Mouse (Mus musculus) neural tube, embryonic 11.5 days (tissue): ENCODE results near the gene Mfap1b. TPM values are rescaled to one million over a fixed set of nuclear protein-coding genes. Genes with fewer than 3 reads are reported as not detected.
A peak's percentile ranks its signal among the peaks of the same experiment; 100 is the strongest.

Experiments
- ATAC-seq: fragments of 200-750 bp; cut with Nextera tagmentation; 2 replicates; pipeline ENCODE4 v1.8.0; 2017; ENCODE audit warnings: moderate number of reproducible peaks, mild to moderate bottlenecking, moderate TSS enrichment, moderate library complexity; ENCODE audit not compliant: insufficient read depth, low FRiP score, low TSS enrichment
- DNase-seq: peaks from one replicate; pipeline ENCODE4 v3.0.0-alpha.2; 2015; ENCODE audit warnings: low spot score
- H3K27ac ChIP-seq: fragments of 300-500 bp; sonication (generic); 2 replicates; pipeline ENCODE4 v1.5.1; 2014; ENCODE audit warnings: low read depth, mild to moderate bottlenecking, low read length
- H3K27me3 ChIP-seq: fragments of 300-500 bp; sonication (generic); 2 replicates; pipeline ENCODE4 v1.6.1; 2014; ENCODE audit warnings: mild to moderate bottlenecking, low read length, mixed read lengths; ENCODE audit not compliant: control insufficient read depth, insufficient read depth
- H3K36me3 ChIP-seq: fragments of 300-500 bp; sonication (generic); 2 replicates; pipeline ENCODE4 v1.6.1; 2014; ENCODE audit warnings: mild to moderate bottlenecking, low read length, moderate library complexity, mixed read lengths; ENCODE audit not compliant: control insufficient read depth, insufficient read depth
- H3K4me1 ChIP-seq: fragments of 300-500 bp; sonication (generic); 2 replicates; pipeline ENCODE4 v1.6.1; 2014; ENCODE audit warnings: low read length, mixed read lengths; ENCODE audit not compliant: control insufficient read depth, insufficient read depth
- H3K4me2 ChIP-seq: fragments of 300-500 bp; sonication (generic); 2 replicates; pipeline ENCODE4 v1.6.1; 2014; ENCODE audit warnings: low read depth, mild to moderate bottlenecking, moderate library complexity
- H3K4me3 ChIP-seq: fragments of 300-500 bp; sonication (generic); 2 replicates; pipeline ENCODE4 v1.5.1; 2014; ENCODE audit warnings: low read depth, low read length
- H3K9ac ChIP-seq: fragments of 300-500 bp; sonication (generic); 2 replicates; pipeline ENCODE4 v1.6.1; 2014; ENCODE audit warnings: mild to moderate bottlenecking, low read length
- H3K9me3 ChIP-seq: fragments of 300-500 bp; sonication (generic); 2 replicates; pipeline ENCODE4 v1.6.1; 2016; ENCODE audit warnings: low read length; ENCODE audit not compliant: control insufficient read depth
- WGBS: fragments of 180-500 bp; shearing (Covaris S2); extraction: QIAGEN DNeasy Blood & Tissue Kit; methylation state at CpG from one replicate; pipeline ENCODE4 v1.1.7; 2014; 5-methylcytosine and 5-hydroxymethylcytosine counted together
- polyA plus RNA-seq: library from polyadenylated mRNA; unstranded; fragments of >200 nt; fragmentation: Nextera tagmentation; extraction: Ambion mirVana; gene quantifications from 2 replicates; pipeline ENCODE4 v1.2.1, GENCODE M21; 2014

Gene Mfap1b
- polyA plus RNA-seq, 1 experiment from 2014 or later, result 71.8 TPM

DNA sequence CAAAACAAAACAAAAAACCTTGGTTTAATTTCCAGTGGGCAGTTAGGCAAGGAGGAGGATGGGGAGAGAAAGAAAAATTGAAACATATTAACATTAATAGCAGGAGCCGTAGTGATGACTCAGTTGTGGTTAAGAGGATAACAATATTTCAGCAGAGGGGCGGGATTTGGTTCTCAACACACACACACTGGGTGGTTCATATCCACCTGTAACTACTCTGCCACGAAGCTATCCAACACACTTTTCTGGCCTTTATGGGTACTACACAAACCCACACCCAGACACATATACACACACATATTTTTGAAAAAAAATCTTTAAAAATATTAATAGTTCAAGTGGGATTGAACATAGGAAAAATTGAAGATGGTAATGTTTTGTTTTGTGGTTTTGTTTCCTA lies 26.9 kb downstream of the Mfap1b start:
- no peak overlapping the region for H3K4me3 ChIP-seq
- no peak overlapping the region for H3K27ac ChIP-seq
- H3K36me3 ChIP-seq, result 0 out of 2 replicates have a peak, but pooled peaks cover 3% of the 10 kb centered on the region
- WGBS, result 90% methylated on average over 3 of the region's 3 CpGs
- no peaks in the 10 kb centered on the region for H3K9me3 ChIP-seq
- ATAC-seq (no peak), DNase-seq (no peak)
- peaks cover 8% of the 10 kb centered on the region for H3K27me3 ChIP-seq
- H3K4me2 ChIP-seq, result no peak overlapping the region
- H3K4me1 ChIP-seq, result peaks cover 7% of the 10 kb centered on the region
- H3K9ac ChIP-seq, result no peak overlapping the region

DNA sequence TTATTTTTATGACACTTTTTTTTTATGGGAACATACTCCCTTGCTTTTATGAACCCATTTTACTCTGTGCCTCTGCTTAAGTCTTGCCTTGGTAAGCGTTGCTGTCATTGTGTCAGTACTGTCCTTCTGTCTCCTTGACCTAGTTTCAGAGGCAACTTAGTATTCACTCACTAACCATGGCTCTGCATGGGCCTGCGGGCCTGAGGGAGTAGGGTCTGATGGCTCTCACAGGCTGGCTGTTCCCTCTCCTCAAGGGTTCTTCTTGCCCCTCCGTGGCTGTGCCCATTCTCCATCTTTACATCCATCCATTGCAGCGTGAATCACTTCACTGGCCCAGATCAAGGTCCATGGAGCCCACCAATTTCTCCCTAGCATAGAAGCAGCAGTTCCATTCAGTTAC lies 27.4 kb downstream of the Mfap1b start:
- Histone ChIP-seq H3K36me3 (0 out of 2 replicates have a peak, but pooled peaks cover 2% of the 10 kb centered on the region), H3K4me3 (no peak overlapping the region), H3K4me2 (no peak overlapping the region), H3K4me1 (peaks cover 11% of the 10 kb centered on the region), H3K9me3 (no peaks in the 10 kb centered on the region), H3K27ac (no peak overlapping the region), H3K27me3 (peaks cover 13% of the 10 kb centered on the region), H3K9ac (no peak overlapping the region)
- DNase-seq, result no peak
- WGBS, result 80% methylated on average over 4 of the region's 4 CpGs
- no peak for ATAC-seq

DNA sequence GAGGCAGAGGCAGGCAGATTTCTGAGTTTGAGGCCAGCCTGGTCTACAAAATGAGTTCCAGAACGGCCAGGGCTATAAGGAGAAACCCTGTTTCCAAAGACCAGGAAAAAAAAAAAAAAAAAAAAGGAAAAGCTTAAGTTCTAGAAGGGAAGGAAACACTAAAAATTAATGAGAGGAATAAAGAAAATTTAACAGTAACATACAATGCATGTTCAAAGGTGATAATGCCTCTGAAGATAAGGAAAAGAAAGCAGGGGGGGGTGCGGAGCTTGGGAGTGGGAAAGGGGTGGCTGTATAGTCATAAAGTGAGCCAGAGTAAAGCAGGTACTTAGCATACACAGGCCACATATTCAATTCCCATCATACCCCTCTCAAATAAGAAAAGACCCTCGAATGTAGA lies 28.8 kb downstream of the Mfap1b start:
- ATAC-seq (no peak), DNase-seq (no peak)
- no peaks in the 10 kb centered on the region for H3K9me3 ChIP-seq
- peaks cover 9% of the 10 kb centered on the region for H3K4me1 ChIP-seq
- no peak overlapping the region for H3K4me2 ChIP-seq
- no peak overlapping the region for H3K4me3 ChIP-seq
- H3K27me3 ChIP-seq, result peaks cover 18% of the 10 kb centered on the region
- WGBS, result 87% methylated on average over 3 of the region's 3 CpGs
- no peak overlapping the region for H3K27ac ChIP-seq
- no peaks in the 10 kb centered on the region for H3K36me3 ChIP-seq
- H3K9ac ChIP-seq, result no peak overlapping the region

DNA sequence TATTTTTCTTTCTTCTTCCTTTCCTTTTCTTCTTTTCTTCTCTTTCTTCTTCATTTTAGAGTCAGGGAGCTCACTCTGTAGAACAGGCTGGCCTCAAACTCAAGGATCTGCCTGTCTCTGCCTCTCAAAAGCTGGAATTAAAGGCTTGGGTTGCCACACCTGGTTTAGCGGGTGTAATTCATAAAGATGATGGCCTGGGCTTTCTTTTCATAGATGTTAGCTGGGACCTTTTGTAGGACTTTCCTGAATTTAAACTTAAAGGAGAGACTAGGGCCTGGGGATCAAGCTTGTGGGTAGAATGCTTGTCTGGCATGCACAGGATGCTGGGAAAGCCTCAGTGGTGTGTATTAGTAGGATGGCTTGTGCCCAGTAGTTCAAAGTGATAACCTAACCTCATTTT lies 29.7 kb downstream of the Mfap1b start, which contains the start of gene Ell3:
TSS of gene Ell3 (minus strand) at position 101 of the 400 bp plus-strand sequence.
- Histone ChIP-seq H3K27ac (no peak within 1 kb of the TSS), H3K9ac (no peak within 1 kb of the TSS), H3K36me3 (no peaks in the 10 kb centered on the region), H3K9me3 (no peaks in the 10 kb centered on the region), H3K4me1 (peaks cover 9% of the 10 kb centered on the region), H3K4me3 (no peak within 1 kb of the TSS), H3K27me3 (peaks cover 18% of the 10 kb centered on the region), H3K4me2 (no peak within 1 kb of the TSS)
- DNase-seq (no peak), ATAC-seq (no peak)
- WGBS, result 86% methylated on average over 1 of the region's 1 CpGs

DNA sequence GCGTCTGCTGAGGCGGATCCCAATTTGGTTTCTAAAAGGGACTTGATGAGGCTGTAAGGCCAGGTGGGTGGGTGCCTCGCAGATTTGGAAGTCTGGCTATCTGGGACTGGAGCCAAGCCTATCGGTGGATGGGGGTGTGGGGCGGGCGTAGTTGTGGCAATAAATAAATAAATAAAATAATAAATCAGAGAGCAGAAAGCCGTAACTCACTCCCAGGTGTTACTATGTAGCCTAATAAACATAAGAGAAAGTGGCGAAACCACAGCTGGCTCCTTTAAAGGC lies 30.9 kb downstream of the Mfap1b start:
- Histone ChIP-seq H3K4me2 (peak overlapping the region; percentile 57), H3K36me3 (no peaks in the 10 kb centered on the region), H3K4me1 (peaks cover 9% of the 10 kb centered on the region), H3K4me3 (peak overlapping the region; percentile 33; the same call in 1 of the 2 replicates), H3K9ac (0 out of 2 replicates have a peak overlapping the region, but pooled peaks have one; percentile 10), H3K27me3 (peaks cover 18% of the 10 kb centered on the region), H3K9me3 (no peaks in the 10 kb centered on the region), H3K27ac (no peak overlapping the region)
- DNase-seq, result no peak
- no peak for ATAC-seq
- 10% methylated on average over 8 of the region's 8 CpGs for WGBS

DNA sequence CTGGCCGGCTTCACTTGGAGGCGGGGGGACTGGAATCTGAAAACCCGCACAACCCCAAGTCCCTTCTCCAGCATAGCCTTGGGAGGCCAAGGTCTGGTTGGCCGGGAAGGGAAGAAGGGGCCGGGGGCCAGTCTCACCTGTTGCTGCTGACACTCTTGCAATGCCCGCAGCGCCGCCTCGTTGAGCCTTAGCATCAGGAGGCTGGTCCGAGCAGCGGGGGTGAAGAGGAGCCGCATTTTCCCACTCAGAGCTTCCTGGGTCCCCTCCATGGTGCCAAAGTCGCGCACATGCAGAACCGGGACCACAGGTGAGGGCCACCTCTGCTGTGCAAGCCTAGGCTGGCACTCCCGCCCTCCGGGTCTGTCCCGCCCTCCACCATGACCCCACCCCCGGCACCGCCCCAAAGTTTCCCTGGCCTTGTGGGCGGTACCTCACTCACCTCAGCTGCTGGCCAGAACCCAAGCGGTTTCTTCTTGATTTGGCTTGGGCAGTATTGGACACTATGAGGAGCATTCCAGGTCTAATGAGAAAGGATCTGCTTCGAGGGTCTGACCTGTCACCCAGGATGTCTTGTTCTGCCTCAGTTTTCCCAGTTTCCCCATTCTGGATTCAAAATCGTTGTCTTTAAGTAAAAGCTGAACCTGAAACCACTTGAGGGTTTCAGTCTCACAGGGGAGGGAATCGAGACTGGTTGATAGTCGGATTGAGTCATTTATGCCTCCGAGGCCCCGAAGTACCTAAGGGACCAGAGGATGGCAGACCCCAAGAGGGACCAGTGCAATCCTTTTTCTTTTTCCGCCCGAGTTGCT lies 31.4 kb downstream of the Mfap1b start:
- Histone ChIP-seq H3K27ac (no peak overlapping the region), H3K4me3 (peak overlapping the region; percentile 33), H3K36me3 (peaks cover 2% of the 10 kb centered on the region; the same call in 1 of the 2 replicates), H3K4me1 (peaks cover 9% of the 10 kb centered on the region), H3K9me3 (no peaks in the 10 kb centered on the region), H3K9ac (peak overlapping the region; percentile 10; the same call in 1 of the 2 replicates), H3K4me2 (peak overlapping the region; percentile 57), H3K27me3 (peaks cover 18% of the 10 kb centered on the region)
- WGBS, result 1% methylated on average over 27 of the region's 30 CpGs
- DNase-seq (peak; percentile 46), ATAC-seq (no peak)

DNA sequence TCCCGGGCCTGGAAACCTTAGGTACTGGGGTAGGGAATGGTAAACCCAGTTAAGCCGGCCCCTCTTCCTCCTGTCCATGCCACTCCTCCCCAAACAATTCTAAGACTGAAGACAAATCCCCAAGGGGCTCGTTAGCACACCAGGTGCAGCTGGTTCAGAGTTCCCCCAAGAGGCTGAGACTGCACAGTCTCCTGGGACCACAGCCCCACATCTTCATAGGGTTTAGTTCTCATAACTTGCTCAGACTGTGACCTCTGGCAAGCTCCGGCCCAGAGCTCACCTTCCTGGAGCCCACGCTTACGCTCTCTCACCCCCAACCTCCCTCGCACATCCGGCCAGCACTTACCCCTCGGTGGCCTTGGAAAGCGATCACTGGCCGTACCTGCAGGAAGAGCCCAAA lies 32.1 kb downstream of the Mfap1b start:
- Histone ChIP-seq H3K9me3 (no peaks in the 10 kb centered on the region), H3K4me1 (peaks cover 9% of the 10 kb centered on the region), H3K27ac (no peak overlapping the region), H3K4me3 (peak overlapping the region; percentile 33), H3K27me3 (peaks cover 18% of the 10 kb centered on the region), H3K4me2 (peak overlapping the region; percentile 57), H3K9ac (no peak overlapping the region; the same call in 1 of the 2 replicates), H3K36me3 (peaks cover 6% of the 10 kb centered on the region)
- ATAC-seq (no peak), DNase-seq (no peak)
- 8% methylated on average over 11 of the region's 11 CpGs for WGBS

DNA sequence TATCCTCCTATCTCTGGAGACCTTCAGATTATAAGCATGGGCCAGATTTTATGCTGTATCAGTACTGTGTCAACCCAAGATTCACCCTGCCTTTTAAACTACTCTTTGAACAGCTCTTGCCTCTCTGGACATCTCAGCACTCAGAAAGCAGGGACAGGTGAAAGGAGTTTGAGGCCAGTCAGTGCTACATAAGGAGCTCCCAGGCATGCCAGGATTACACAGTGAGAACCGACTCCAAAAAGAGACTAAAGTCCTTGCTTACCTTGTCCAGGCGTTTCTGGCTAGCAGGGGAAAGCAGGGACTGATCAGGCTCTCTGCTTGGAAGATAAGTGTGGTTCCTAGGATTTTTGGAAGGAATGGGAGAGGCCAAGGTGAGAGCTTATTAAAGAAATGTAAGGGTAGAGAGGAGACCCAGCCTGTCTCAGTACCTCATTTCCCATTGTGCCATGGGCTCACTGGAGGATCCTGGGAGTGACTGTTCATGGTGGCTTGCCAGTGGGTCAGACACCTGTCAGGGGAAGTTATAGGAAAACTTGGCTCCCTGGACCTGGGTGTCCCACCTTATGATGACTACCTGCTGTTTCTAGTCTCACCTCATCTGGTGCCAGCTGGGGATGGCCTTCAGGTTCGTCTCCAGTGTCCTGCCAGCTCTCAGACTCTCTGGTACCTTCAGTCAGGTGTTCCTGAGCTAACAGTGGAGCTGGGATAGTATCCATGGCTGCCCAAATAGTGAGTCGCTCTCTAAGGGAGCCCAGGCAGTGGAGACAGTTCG lies 32.8 kb downstream of the Mfap1b start:
- Histone ChIP-seq H3K27ac (no peak overlapping the region), H3K4me1 (peaks cover 9% of the 10 kb centered on the region), H3K9ac (no peak overlapping the region), H3K4me3 (no peak overlapping the region), H3K27me3 (peaks cover 18% of the 10 kb centered on the region), H3K4me2 (no peak overlapping the region), H3K9me3 (no peaks in the 10 kb centered on the region), H3K36me3 (peaks cover 6% of the 10 kb centered on the region)
- 63% methylated on average over 5 of the region's 5 CpGs for WGBS
- ATAC-seq (no peak), DNase-seq (no peak)
